Mouse (Mus musculus): ENCODE results near the gene Saysd1.

Saysd1 gene

DNA sequence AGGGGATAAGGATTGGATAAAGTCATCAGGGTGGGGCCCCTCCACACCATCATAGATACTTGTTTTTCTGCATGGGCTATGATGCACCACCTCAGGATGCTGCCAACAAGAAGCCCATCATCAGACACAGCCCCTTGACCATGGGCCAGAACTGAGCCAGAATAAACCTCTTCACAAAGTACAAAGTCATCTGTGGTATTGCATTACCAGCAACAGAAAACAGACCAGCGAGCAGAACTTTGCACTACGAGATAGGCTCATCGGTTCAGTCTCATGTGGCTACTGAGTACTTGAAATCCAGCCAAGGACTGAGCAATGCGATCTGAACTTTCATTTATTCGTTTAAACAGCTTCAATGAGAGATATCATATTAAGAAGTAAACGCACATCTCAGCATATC, 24.4 kb upstream of the Saysd1 start:
- DNase-seq = no peak

DNA sequence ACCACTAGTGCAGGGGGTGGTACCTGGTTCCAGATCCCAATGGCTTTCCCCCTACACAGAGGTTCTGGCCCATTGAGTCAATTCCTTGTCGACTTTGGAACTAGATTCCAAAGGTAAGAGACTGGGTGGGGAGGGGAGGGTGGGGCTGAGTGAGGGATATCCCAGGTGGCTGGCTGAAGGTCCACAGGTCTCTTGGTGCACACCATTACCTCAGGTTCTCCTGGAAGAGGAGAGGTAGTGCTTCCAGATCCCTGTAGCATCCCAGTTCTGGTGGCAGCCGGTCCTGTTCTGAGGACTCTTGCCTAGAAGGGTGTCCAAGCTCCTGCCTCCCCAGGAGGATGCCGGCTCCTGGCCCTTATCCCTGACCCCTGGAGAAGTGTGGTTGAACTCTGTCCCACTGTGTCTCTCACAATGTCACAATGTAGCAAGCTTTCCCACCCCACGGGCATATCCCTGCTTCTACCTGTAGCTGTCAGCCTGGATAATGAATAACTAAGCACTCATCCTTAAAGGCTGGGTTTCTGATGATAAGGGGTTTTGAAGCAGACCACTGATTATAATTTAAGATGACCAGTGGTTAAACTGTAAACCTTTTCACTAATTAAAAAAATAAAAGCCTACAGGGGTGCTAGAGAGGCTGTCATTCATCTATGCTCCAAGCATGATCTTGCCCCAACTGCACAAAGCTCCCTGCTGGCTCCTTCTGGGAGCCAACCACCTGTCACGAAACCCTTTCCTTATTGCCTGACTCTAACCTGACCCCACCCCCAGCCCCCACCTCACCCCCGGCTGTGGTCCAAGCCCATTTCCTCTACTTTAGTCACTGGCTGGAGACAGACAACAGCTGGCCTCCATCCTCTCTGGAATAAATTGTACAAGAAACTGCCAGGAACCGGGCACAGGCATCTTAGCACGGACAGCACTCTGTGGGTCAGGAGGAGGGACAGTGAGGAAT, 20.7 kb upstream of the Saysd1 start:
- DNase-seq = no peak

DNA sequence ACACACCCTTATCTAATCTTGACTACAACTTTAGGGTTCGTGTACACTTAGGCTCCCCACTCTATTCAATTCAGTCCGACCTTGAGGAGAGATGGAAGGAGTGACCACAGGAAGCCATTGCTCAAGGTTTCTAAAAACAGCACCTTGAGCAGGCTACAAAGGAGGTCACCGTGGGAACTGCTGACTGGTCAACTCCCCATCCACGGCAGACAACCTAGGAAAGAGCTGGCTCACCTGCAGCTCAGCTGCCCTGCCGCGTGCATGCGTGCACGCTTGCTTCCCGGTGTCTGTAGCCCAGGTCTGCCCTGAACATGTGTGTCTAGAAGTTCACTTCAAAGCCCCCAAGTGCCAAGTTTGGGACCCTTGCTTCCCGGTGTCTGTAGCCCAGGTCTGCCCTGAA, 19.3 kb upstream of the Saysd1 start:
- no peak for DNase-seq

DNA sequence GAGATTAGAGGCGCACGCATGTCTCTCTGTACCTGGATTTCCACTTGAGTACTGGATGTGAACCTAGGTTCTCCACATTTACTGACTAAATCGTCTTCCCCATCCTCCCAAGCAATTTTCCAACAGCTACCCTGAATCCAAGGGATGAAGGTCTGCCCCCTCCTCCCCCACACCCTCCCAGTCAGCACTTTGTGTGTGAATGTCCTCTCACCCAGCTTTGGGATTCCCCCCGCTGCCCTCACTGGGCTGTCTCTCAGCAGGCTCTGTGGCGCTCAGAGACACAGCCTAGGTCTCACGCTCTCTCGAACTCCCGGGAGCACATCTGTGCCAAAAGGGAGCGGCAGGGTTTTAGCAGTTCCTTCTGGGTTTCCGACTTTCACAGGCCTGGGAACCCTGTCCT, 17.4 kb upstream of the Saysd1 start:
- no peak for DNase-seq

DNA sequence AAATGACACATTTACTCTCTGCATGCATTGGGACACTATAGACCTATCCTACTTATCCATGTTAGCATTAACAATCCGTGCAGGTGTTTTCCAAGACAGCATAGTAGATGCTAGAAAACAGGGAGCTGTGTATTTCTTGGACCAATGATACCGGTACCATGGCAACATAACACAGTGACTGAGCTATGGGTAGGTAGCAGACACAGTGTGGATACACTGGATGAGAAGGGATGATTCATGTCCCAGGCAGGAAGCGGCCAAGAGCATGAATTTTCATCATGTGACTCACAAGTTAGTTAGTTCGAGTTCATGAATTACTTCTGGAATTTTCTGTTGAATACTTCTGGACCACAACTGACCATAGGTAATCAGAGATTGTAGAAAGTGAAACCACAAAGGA, 16.6 kb upstream of the Saysd1 start:
- DNase-seq = no peak

DNA sequence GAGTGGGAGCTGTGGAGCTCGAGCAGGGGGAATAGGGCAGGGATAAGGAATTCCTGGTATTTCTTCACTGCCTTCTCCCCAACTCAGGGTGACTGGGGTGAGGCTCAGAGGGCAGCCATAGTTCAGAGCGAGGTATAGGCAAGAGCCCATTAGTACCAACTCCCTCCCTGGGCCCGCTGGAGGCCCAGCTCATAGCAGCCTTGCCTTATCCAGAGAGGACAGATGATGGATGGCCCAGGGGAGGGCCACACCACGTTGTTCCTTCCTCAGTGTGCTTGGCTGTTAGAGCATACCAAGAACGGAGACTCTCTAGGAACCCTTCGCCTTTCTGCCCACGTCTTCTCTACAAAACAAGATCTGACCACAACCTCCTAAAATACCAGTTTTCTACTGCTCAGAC, 15.9 kb upstream of the Saysd1 start:
- DNase-seq = no peak

DNA sequence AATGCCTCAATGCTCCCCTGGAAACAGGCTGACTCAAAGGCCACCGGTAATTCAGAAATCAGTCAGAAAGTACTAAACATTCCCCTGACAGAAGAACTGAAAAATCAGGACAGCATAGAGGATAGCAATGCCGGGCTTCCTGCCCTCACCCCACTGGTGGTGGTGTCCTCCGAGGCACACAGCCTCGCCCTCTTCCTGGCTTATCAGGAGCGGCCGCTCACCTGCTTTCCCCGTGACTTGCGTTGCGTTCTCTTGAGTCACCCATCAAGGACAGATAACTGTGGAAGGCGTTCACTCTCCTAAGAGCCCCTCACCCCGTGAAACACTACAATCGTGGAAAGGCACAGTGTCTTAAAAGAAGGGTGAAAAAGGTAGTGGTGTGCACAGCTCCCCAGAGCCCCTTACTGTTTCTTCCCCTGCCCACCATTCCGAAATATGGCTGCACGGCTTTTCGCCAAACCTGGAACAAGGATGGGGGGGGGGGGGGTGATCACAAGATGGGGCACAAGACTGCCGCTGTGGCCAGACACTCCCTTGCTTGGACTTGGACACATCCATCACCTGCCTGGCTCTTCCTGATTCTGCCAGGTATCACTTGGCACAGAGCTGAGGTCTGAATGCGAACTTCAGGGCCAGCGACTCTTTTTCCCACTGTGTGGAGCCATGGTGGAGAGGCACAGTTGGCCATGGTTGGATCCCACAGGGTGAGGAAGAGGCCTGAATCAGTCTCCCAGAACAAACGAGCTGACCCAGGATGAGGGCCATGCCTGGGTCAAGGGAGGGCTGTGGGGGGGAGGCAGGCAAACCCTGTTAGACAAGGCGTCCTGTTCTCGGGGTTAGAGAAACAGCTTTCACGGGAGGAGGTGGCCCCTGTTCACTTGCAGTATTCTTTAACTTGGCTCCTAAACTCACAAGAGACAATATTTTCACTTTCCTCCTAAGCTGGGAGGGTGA, 11.1 kb upstream of the Saysd1 start:
- DNase-seq = no peak

DNA sequence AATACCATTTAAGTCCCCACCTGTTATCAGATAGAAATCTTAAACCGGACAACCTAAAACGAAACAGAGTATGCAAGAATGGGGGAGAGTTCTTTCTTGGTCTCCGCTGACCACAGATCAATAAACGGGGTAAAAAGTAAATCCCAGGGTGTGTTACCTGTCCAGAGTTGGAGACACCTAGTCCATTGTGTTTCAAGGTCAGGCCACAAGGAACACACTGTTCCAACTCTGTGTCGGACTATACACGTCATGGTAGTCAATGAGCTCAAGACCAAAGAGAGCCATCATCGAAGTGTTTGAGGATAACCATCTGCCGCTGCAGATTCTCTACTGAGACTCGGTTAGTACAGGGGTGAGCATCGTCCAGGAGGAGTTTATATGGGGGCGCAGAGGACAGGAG, 10.2 kb upstream of the Saysd1 start:
- no peak for DNase-seq

DNA sequence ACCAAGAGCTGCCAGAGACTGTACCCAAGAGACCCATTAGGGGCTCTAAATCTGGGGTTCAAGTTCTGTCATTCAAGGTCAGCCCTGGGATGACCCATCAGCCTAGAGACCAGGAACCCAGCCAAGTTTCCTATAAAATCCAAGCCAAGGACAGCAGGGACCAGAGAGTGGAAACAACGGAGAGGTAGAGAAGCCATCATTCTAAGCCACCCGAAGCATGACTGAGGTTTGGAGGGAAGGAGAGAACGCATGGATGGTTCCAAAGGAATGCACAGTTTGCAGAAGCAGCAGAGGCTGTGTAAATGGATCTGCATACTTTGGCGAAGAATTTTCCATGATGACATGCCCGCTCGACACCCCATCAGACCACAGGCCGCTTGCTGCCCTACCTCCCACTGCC, 9.5 kb upstream of the Saysd1 start:
- DNase-seq = no peak

DNA sequence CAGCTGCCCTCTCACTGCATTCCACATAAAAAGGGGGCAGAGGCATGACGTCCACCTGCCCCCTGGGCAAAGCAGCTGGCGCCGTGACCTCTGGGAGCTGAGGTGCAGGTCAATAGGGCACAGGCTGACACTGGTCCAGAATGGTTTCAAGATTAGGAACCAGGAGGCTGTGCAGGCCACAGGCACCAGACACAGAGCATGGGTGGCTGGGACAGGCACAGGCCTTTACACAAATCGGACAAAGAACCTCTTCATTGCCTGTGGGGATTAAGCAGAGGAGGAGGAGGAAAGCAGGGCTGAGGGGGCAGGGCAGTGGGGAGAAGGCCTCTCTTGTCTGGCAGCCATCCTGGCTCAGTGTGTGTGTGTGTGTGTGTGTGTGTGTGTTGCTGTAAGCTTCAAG, 5.8 kb upstream of the Saysd1 start:
- no peak for DNase-seq

DNA sequence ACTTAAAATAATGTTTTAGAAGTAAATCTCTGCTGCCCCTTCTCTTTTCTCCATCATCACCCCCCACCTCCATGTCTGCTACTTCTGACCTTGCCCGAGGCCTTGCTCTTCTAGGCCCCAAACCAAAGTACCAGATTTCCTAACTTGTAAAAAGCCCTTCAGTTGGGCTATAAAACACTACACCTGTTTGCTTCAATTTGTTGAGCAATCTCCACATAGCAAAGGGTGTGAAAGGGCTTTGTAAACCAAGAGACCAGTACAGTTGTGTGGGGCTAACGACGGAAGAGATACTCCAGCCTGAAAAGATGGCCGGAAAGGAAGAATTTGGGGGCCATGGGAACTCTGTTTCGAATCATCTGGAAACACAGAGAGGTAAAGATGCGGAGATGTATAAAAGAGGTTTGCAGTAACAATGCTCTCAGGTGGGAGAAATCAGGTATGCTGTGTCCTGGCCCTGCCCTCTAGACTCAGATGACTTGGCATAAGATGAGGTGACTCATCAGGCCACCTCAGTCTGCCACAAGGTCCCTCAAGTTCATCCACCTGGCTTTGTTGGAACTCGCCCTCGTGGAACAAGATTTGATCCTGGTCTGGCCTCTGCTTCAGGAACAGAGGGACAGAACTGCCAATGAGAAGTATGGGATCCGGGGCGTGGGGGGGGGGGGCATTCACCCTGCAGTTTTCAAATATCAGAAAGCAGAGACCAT, 3.2 kb downstream of the Saysd1 start:
- DNase-seq = no peak

DNA sequence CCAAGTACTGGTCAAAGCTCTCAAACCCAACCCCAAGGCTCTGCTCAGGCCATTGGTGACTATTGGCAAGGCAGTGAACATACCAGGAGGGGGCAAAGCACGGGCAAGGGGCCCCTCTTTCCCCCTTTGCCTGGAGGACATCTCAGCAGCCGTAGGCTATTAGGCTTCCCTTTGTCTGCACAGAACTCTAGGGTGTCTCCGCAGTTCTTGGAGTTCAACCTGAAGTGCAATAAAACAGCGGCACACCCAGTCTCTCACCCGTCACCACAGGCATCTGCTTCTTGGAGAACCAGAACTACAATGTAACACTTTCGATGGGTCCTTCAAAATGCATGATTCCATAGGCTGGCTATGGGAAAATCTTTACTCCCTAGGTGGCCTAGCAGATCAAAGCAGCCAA, 10.2 kb downstream of the Saysd1 start:
- DNase-seq = no peak

DNA sequence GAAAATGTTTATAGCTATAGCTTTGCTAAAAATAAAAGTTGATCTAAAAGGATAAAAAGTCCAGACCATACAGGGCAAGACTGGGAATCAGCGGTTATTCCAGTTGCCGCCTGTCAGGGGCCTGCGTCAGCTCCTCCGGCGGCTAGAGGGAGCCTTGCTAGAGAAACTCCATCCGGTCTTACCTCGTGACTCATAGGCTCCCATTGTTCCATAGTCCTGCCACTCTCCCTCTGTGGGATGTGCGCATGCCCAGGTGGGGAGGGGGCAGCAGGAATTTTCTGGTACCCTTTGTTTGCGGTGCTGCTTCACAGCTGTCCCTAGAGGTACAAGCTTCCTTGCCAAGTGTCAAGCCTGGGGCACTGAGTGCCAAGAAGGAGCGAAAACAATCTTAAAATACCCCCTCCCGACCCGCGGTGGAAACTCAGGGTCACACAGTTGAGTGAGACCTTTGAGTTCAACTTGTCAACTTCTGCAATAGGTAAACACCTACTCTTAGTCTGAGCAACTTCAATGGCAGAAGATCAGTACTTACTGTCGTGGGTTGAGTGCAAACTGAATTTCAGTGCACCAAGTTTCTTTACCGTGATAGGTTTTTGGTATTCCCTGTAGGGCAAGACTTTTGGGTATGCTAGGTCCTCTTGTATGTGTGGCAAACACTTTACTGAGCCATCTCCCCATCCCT, 10.8 kb downstream of the Saysd1 start:
- no peak for DNase-seq

DNA sequence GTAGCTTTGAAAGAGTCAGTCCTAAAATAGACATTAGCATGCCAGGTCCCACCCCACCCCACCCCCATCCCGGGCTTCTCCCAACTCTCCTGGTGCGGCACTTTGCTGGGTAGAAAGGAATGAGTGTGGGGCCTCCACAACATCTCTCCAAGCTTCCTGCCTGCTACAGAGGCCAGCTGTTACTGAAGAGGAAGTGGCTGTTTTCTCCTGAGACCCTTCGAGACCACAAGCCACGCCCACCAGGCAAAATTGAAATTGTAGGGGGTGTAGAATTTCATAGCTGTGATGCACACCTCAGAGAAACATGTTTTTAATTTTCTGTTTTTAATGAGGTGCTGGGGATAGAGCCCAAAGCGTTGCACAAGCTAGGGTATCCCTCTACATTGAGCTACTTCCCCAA, 17.5 kb downstream of the Saysd1 start:
- peak; percentile 69 to 75 for DNase-seq

DNA sequence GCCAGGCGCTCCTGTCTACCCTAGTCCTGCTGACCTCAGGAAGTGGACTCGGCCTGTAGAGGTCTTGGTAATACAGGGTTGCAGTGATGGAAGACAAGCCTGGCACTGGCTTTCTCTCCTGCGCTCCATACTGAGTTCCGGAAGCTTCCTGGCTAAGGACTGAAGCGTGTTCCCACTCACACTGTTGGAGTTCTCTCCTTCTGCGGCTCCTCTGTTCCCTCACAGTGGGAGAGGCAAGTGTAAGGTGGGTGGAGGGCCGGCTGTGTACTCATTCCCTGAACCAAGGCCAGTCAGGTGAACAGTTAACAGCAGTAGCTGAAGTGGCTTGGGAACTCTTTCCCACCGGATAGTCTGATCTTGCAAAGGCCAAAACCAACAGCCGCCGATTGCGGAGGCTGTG, 18.3 kb downstream of the Saysd1 start:
- no peak for DNase-seq

DNA sequence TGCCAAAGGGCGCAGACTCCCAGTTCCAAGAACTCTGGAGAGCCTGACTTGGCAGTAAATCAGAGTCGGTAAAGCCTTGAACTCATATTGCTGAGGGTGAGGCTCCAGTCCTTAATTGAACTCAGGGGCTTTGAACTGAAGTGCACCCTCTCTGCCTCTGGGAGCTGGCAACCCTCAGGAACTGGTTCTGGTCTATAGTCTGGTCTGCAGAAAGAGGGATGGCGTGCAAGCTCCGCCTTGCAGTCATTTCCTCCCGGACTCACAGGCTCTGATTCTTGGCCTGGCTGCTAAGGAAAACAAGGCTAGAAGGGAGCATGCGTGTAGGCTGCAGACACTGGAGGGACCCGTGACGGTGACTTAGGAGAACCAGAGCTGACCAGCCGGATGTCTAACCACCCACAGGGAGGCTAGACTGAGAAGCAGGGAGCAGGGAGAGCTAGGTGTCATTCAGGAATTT, 22.2 kb downstream of the Saysd1 start:
- no peak for DNase-seq

DNA sequence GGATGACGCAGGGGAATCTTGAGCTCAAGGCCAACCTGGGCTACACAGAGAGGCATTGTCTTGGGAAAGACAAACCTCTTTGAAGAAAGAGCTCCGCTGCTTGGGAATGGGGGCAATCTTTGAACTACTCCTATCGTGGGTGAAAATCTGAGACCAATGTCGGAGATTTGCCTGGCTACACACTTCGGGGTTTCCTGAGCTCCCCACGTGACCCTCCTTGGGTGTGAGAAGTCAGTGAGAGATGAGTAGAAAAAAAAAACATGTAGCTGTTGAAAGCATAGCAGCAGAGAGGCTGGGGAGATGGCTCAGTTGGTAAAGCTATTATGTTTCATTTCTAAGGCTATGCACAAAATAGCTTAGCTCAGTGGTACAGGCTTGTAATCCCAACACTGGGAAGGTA, 23.4 kb downstream of the Saysd1 start:
- DNase-seq = peak; percentile 34 to 45

DNA sequence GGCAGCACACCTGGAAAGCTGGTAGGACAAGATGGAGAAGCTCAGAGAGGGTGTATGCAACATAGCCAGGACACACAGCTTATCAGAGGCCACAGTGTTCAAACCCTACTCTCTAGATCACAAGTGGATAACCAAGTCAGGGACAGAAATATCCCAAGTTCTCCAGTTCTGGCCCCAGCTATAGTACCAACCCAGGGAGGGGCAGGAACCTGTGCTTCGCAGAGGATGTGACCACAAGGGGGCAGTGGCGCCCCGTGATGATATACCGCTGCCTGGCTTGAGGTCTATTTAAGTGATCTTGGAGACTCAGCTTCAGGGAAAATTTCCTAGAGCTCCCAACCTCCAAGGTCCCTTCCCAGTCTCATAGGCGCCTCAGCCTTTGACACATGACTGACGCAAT, 24.4 kb downstream of the Saysd1 start:
- DNase-seq = peak; percentile 69 to 87

DNA sequence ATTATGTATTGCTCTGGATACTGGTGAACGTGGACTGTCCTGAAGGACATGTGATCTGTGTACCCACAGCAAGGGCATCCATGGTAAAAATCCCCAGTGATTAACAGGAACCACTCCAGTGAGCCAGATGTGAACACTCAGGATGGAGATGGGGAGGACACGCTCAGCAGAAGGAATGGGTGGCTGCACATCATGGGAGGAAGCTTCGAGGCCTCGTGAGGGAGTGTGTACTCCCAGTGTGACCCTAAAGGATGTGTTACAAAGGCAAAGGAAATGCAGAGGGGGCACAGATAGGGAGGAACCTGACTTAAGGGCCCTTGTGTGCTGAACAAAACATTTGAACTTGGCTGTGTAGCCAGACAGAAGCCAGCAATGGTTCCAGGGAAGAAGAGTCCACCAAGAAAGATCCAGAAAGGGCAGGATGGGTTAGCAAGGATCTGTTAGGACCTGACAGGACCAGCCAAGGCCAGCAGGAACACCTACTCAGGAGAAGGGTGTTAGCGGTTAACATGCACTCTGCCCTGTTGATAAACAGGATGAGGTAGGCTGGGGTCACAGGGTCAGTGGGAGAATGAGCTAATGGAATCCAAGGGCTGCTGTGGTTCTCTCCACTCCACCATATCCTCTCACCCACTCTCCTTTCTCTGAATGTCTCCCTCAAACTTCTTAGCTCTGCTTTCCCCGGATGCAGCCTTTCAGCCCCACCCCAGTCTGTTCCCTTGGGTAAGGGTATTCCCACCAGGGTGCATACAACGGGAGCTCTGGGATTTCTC, 25.0 kb downstream of the Saysd1 start:
- DNase-seq = no peak

DNA sequence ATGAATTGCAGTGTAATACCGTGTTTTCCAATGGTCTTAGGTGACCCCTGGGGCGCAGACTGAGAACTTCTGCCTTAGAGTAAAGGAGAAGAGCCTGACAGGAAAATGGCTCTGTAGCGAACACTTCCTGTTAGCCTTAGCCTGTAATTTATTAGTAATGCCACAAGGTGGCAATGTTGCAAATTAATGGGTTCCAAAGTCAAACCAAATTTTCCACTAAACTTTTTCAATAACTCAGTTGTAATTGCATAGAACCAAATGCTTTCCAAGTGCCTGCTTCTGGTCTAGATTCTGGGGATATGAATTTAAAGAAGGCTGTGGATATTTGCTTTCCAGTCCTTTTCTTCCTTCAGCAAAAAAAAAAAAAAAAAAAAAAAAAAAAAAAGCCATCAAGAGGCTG, 26.1 kb downstream of the Saysd1 start:
- DNase-seq = no peak

DNA sequence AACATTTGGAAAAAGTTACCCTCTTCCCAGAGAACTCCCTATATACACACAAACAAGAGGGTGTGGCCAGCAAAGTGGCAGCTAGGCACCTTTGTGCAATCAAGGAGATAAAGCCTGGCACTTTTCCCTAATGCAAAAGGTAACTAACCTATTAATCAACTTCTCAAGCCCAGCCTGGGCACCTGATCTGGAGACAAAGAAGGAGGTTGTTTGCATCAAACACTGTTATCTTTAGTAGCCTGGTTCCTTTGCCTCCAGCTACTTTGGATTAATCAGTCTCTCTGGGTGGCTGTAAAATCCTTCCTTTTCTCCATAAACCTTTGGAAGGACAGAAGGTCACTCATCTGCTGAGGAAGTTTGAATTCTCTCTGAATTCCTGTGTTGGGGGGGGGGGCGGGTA, 27.4 kb downstream of the Saysd1 start:
- no peak for DNase-seq

DNA sequence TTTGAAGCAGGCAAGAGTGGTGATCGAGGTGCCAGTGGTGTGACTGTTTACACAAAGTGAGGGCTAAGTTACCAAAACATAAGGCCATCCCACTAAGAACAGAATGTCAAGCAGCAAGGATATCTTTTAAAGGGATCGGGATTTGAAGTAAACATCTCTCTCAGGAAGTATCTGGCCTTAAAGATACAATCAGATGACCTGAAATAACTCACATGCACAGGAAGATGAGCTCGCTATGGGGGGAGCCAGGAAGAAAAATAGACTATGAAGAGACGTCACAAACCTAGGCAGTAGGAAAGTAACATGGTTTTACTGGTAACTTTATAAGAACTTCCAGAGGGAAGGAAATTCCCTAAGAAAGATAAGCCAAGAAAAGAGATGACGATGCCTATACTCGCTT, 32.1 kb downstream of the Saysd1 start:
- DNase-seq = no peak
